Mouse (Mus musculus) retina, adult 2 months (tissue): Measurements from ENCODE around the gene Lyzl4.
A peak's percentile ranks its signal among the peaks of the same experiment; 100 is the strongest.

Experiments used
- DNase-seq: peaks from one replicate; pipeline ENCODE4 v3.0.0-alpha.2; 2012; ENCODE audit warnings: low read depth, low spot score

Lyzl4 gene

DNA sequence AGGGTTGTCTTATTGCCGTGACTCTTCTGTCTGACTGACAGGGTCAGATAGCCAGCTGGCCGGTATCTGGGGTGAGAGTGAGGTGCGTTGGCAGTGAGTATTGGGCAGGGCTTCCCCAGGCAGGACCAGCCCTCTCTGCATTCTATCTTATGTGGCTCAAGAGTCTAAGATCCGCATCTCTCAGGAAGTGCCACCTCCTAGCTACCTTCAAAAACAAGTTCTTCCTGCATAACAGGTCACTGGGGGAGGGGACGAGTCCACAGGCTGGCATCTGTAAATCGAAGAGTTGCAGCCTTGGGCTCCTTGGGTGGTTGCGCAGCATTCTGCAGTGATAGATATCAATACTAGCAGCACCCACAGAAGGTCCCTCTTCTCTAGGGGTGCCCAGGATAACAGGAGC is 5.1 kb upstream of the Lyzl4 start:
- DNase-seq: no peak

- no peak for DNase-seq
These were observed 3.0 kb upstream of the Lyzl4 start for GRCm38 (mm10) chr9:121644855-121645254.

GRCm38 (mm10) chr9:121642401-121643181 is 695 bp upstream of the Lyzl4 start, which contains the start of gene Vipr1:
Vipr1 (plus strand) TSS chr9:121642716.
- no peak for DNase-seq

DNA sequence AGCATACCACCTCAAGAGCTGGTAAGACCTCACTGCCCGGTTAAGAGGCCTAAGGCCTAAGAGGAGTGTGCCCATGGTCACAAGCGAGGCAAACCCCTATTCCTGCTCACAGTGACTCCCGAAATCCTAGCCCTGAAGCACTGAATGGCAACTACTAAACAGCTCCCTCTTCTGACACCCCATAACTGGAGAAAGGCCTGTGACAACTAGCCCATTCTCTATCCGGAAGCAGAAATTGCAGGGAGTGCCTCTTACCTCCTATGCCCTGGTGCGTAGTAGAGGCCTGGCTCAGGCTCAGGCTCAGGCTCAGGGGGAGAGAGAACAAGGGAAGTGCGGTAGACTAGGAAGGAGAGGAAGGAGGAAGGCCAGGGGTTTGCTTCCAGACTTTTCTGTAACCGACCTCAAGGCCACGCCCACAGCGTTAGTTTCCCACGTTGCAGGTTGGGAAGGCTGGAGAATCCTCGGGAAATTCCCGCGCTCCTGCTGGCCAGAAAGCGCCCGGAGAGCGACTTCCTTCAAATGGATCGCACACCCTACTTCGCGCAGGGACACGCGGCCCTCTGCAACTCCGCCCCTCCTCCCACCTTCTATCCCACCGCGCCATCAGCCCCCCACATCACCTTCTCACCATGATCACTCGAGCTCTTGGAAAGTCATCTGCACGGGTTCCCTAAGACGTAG is 521 bp downstream of the Lyzl4 start:
- DNase-seq: no peak

- no peak for DNase-seq
These were observed 2.1 kb downstream of the Lyzl4 start for GRCm38 (mm10) chr9:121639790-121640189.

- DNase-seq: no peak
These were observed 5.9 kb downstream of the Lyzl4 start for GRCm38 (mm10) chr9:121635835-121636576.

DNA sequence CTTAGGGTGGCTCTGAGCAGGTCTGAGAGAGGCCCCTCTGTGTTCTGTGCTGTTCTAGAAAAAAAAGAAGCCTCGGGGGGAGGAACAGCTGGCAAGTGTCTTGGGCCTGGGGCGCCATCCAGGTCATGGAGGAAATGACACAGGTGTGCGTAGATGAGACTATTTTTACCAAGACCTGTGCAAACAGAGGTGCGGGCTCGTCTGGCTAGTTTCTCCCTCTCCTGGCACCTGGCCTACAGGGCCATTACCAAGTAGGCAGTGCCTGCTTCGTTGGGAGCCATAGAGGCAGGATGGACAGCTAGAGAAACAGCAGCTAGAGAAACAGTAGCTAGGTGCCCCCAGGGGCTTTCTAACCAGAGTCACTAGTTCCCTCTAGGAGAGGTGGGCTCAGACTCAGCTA is 8.6 kb downstream of the Lyzl4 start:
- DNase-seq: no peak

- no peak for DNase-seq
These were observed 9.0 kb downstream of the Lyzl4 start for GRCm38 (mm10) chr9:121632891-121633290.

GRCm38 (mm10) chr9:121631946-121632345 is 9.9 kb downstream of the Lyzl4 start:
- no peak for DNase-seq

GRCm38 (mm10) chr9:121630627-121631026 is 11.3 kb downstream of the Lyzl4 start:
- no peak for DNase-seq

DNA sequence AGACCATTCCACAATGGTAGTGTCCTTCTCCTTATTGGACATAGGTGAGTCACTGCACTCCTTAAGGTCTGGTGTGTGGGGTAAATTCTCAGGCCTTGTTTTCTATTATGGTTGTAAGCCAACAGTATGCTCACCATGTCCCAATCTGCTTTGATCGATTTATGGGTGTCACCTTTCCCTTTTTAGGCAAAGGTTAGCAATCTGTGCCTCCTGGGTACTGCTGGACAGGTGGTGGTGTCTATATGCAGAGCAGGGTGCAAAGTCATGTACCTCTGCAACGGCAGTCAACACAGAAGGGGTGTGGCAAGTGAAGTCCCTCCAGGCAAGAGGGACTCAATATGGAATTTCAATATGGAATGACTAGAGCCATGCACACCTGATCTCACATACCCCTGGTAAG is 17.0 kb downstream of the Lyzl4 start:
- no peak for DNase-seq

DNA sequence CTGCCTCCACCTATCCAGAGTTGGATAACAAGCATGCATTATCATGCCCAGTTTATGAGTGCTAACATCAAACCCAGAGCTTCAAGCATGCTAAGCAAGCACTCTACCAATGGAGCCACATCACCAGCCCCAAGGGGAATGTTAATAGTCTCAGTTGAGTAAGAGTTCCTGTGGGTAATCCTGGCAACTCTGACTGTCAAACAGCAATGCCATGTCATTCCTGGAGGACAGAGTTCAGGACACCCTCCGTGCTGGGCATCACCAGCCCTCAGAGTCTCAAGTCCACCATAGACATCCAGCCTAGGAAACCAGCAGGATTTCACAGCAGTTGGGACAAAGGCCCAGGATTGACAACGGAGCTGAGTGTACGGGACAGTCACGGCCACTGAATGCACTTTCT is 18.7 kb downstream of the Lyzl4 start:
- DNase-seq: no peak

- DNase-seq: no peak
These were observed 22.5 kb downstream of the Lyzl4 start for GRCm38 (mm10) chr9:121619441-121619840.

DNA sequence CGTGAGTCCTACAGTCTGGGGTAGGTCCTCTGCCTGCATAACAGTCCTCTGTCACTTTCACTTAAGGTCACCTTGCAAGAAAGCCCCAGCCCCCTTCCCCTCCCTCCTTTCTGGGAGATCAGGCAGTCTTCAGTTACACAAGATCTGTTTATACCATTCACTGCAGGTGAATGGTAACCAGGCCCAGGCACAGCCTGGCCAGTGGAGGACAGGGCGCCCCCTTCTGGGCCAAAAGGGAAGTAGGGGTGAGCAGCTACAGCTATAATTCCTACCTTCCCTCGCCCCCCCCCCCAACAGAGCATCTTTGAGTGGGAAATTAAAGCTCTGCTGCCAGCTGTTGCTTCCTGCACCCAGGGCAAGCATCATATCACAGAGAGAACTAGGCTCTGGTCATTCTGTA is 25.4 kb downstream of the Lyzl4 start:
- DNase-seq: no peak

GRCm38 (mm10) chr9:121614241-121614757 is 27.6 kb downstream of the Lyzl4 start:
- DNase-seq: no peak

GRCm38 (mm10) chr9:121613192-121613591 is 28.7 kb downstream of the Lyzl4 start:
- no peak for DNase-seq

GRCm38 (mm10) chr9:121609381-121609780 is 32.5 kb downstream of the Lyzl4 start:
- no peak for DNase-seq

DNA sequence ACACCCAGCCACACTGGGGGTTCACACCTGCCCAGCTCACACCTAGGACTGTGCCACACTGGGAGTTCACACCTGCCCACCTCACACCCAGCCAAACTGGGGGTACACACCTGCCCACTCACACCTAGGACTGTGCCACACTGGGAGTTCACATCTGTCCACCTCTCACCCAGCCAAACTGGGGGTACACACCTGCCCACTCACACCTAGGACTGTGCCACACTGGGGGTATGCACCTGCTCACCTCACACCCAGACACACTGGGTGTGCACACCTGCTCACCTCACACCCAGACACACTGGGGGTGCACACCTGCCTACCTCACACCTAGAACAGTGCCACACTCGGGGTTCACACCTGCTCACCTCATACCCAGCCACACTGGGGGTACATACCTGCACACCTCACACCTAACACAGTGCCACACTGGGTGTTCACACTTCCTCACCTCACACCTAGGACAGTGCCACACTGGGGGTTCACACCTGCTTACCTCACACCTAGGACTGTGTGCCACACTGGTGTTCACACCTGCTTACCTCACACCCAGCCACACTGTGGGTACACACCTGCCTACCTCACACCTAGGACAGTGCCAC is 35.3 kb downstream of the Lyzl4 start:
- no peak for DNase-seq

- peak; percentile 47 for DNase-seq
These were observed 36.2 kb downstream of the Lyzl4 start for GRCm38 (mm10) chr9:121605414-121606278.

DNA sequence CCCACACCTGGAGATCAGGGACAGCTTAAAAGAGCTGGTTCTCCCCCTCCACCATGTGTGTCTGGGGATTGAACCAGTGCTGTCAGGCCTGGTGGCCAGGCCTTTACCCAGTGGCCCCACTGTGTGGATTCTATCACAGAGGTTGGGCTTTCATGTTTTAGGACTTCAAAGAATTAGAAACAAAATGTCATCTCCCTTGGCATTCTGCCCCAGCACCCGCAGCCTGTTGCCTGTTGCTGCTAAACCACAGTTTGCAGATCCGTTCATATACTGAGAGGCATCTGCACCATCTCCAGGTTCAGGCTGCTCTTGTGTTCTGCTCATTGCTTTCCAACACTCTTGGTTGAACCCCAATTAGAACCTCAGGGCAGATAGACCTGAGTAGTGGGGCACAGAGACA is 39.5 kb downstream of the Lyzl4 start:
- no peak for DNase-seq
